Mouse (Mus musculus): ENCODE measurements around the gene Uck1.

Uck1 gene

DNA sequence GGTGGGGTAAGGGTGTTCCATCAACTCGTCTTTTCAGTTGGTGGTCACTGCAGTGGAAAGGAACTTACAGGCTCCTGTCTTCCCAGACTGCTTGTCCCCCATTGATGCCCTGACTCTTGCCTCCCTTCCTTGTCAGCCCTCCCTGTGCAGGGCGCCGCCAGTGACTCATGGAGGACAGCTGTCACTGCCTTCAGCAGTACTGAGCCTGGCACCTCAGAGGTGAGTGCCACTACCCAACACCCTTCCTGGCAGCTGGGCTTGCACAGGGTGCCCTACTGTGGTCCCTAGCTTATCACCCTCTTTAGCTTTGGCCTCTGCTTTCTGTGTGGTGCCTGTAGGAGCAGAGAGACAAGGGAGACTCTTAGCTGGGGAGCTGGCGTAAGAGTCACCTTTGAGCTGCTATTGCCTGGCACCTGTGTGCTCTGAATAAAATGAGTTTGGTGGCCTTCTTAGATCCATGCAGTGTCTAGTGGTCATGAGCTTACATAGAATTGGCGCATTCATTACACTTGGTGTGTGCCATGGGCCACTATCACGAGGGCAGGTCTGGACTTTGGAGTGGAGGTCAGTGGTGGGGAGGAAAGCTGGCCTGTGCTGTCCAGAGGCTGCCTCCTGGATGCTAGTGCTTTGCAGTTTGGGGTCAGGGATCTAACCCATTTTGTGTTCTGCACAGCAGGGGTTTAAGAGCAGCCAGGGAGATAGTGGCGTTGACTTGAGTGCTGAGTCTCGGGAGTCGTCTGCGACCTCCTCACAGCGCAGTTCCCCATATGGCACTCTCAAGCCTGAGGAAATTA, 41.2 kb downstream of the Uck1 start:
- peaks cover 100% of the 10 kb centered on the region for H3K36me3 ChIP-seq (ENCODE audit: insufficient read depth, low read length)
- H3K27me3 ChIP-seq (ENCODE audit: insufficient read depth, low read length): no peaks in the 10 kb centered on the region
- H3K4me3 ChIP-seq (replicated peaks; ENCODE audit: low read length): peak overlapping the region; percentile 43
- no peak for TF ChIP-seq POU5F1 (IDR thresholded peaks at IDR 0.05; ENCODE audit: borderline replicate concordance, low read length)
- H3K4me1 ChIP-seq (replicated peaks; ENCODE audit: low read depth, low read length): peaks cover 68% of the 10 kb centered on the region
- no peaks in the 10 kb centered on the region for H3K9me3 ChIP-seq (ENCODE audit: low read length)

DNA sequence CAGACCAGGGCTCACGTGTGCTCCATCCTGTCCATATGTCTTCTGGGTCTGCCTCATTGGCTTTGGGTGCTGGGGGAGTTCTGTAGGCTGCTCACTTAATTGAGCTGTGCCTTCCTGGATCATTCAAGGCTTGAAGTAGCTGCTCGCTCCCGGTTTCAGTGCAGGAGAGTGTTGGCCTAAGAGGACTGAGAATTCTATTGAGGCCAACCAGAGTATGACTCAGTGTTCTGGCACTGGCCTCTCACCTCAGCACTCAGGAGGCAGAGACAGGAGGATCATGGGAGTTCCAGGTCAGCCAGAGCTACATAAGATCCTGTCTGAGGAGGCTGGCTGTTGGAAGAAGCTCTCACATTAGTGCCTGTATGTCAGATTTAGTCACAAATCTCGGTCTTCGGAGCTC, 41.8 kb downstream of the Uck1 start:
- Histone ChIP-seq H3K4me3 (replicated peaks; ENCODE audit: low read length) (no peak overlapping the region), H3K36me3 (ENCODE audit: insufficient read depth, low read length) (peaks cover 100% of the 10 kb centered on the region), H3K27me3 (ENCODE audit: insufficient read depth, low read length) (no peaks in the 10 kb centered on the region), H3K4me1 (replicated peaks; ENCODE audit: low read depth, low read length) (peaks cover 75% of the 10 kb centered on the region), H3K9me3 (ENCODE audit: low read length) (no peaks in the 10 kb centered on the region)
- TF ChIP-seq CTCF (conservative IDR thresholded peaks at IDR 0.05; ENCODE audit: low read length) (no peak), NANOG (IDR thresholded peaks at IDR 0.05; ENCODE audit: borderline replicate concordance, low read length) (no peak), POU5F1 (IDR thresholded peaks at IDR 0.05; ENCODE audit: borderline replicate concordance, low read length) (no peak)

DNA sequence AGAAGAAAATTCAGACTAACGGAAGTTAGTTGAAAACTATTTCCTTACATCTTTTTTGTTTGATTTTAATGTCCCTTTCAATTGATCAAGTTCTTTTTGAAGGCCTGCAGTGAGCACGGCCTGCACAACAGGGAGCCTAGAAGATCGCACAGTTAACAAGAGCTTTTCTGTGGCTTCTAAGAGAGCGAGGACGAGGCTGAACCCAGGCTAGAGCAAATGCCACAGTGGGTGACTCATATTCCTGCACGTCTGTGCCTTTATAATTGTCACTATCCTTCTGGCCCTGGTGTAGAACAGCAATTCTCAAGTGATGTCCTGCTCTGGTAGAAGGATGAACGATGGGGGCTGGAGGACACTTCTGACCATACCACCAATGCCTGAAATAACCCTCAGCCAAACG, 42.3 kb downstream of the Uck1 start:
- Histone ChIP-seq H3K4me1 (replicated peaks; ENCODE audit: low read depth, low read length) (peaks cover 79% of the 10 kb centered on the region), H3K36me3 (ENCODE audit: insufficient read depth, low read length) (peaks cover 100% of the 10 kb centered on the region), H3K4me3 (replicated peaks; ENCODE audit: low read length) (no peak overlapping the region), H3K27me3 (ENCODE audit: insufficient read depth, low read length) (no peaks in the 10 kb centered on the region), H3K9me3 (ENCODE audit: low read length) (no peaks in the 10 kb centered on the region)
- TF ChIP-seq NANOG (IDR thresholded peaks at IDR 0.05; ENCODE audit: borderline replicate concordance, low read length) (no peak), POU5F1 (IDR thresholded peaks at IDR 0.05; ENCODE audit: borderline replicate concordance, low read length) (no peak)

DNA sequence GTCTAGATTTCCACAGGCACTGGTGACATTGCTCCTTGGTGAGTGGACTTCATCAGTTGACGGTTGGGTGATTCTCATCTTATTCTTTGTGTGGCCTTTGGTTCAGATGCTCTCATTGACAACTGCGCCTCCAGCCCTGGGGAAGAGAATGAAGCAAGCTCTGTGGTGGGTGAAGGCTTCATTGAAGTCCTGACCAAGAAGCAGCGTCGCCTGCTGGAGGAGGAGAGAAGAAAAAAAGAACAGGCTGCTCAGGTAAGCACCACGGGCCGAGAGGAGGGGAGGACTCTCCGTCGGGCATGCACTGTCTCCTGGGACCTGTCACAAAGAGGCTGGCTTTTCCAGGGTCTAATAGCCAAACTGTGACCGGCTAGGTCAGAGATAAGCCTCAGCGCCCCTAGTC, 43.5 kb downstream of the Uck1 start:
- Histone ChIP-seq H3K9me3 (ENCODE audit: low read length) (no peaks in the 10 kb centered on the region), H3K4me1 (replicated peaks; ENCODE audit: low read depth, low read length) (peaks cover 91% of the 10 kb centered on the region), H3K4me3 (replicated peaks; ENCODE audit: low read length) (no peak overlapping the region), H3K36me3 (ENCODE audit: insufficient read depth, low read length) (peaks cover 100% of the 10 kb centered on the region), H3K27me3 (ENCODE audit: insufficient read depth, low read length) (no peaks in the 10 kb centered on the region)
- no peak for TF ChIP-seq CTCF (conservative IDR thresholded peaks at IDR 0.05; ENCODE audit: low read length)
- no peak for TF ChIP-seq POU5F1 (IDR thresholded peaks at IDR 0.05; ENCODE audit: borderline replicate concordance, low read length)
- TF ChIP-seq NANOG (IDR thresholded peaks at IDR 0.05; ENCODE audit: borderline replicate concordance, low read length): no peak

DNA sequence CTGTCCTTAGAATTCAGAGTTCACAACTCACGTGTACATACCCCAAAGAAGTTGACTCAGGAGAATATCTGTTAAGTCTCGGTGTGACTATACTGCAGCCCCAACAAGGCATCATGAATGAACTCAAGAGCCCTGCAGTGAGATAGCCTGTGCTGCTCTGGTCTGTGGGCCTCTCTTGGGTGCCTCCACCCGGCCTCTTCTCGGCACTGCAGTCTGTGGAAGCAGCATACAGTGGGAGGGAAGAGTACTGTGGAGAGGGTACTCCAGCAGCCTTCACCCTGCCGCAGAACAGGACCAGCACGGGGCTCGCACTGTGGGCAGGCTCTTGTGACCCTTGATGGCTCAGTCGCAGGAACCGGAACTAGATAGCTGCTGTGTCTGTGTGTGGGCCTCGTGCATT, 44.4 kb downstream of the Uck1 start:
- Histone ChIP-seq H3K4me1 (replicated peaks; ENCODE audit: low read depth, low read length) (peaks cover 89% of the 10 kb centered on the region), H3K36me3 (ENCODE audit: insufficient read depth, low read length) (peaks cover 100% of the 10 kb centered on the region), H3K27me3 (ENCODE audit: insufficient read depth, low read length) (no peaks in the 10 kb centered on the region), H3K4me3 (replicated peaks; ENCODE audit: low read length) (no peak overlapping the region), H3K9me3 (ENCODE audit: low read length) (no peaks in the 10 kb centered on the region)
- no peak for TF ChIP-seq POU5F1 (IDR thresholded peaks at IDR 0.05; ENCODE audit: borderline replicate concordance, low read length)
- TF ChIP-seq NANOG (IDR thresholded peaks at IDR 0.05; ENCODE audit: borderline replicate concordance, low read length): no peak
- TF ChIP-seq CTCF (conservative IDR thresholded peaks at IDR 0.05; ENCODE audit: low read length): no peak

DNA sequence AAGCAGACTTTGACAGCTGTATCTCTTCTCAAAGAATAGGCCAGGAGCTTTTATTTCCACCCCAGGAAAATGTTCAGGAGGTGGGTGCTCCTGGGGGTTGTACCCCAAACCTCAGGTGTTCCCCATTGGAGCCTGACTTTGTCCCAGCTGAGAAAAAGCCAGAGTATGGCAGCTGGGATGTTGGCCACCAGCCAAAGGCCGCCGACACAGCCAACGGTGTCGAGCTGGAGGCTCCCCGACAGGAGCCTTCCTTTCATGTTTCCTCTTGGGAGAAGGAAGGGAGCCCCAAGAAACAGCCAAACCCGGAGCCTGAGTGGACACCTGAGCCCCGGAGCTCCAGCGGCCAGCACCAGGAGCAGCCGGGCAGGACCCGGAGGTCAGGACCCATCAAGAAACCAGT, 47.0 kb downstream of the Uck1 start:
- Histone ChIP-seq H3K36me3 (ENCODE audit: insufficient read depth, low read length) (peaks cover 100% of the 10 kb centered on the region), H3K4me1 (replicated peaks; ENCODE audit: low read depth, low read length) (peaks cover 63% of the 10 kb centered on the region), H3K27me3 (ENCODE audit: insufficient read depth, low read length) (no peaks in the 10 kb centered on the region), H3K9me3 (ENCODE audit: low read length) (no peaks in the 10 kb centered on the region), H3K4me3 (replicated peaks; ENCODE audit: low read length) (peak overlapping the region; percentile 58)
- TF ChIP-seq NANOG (IDR thresholded peaks at IDR 0.05; ENCODE audit: borderline replicate concordance, low read length) (no peak), CTCF (conservative IDR thresholded peaks at IDR 0.05; ENCODE audit: low read length) (no peak), POU5F1 (IDR thresholded peaks at IDR 0.05; ENCODE audit: borderline replicate concordance, low read length) (no peak)

DNA sequence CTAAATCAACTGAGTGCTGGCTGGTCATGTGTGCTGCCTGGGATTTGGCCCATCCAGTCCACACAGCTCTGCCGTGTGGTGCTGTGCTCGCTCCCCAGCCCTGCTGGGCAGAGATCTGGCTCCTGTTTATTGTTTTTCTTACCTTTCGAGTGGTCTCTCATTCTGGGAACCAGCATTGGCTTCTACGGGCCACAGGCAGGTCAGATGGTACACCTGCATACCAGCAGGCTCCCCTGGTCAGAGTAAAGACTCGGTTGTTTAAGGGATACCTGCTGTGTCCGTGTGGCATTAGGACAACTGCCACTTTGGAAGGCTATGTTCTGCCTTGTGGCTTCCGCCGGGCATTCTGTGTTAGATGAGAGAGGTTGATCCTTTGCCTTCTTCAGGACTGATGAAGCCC, 48.3 kb downstream of the Uck1 start:
- Histone ChIP-seq H3K36me3 (ENCODE audit: insufficient read depth, low read length) (peaks cover 100% of the 10 kb centered on the region), H3K27me3 (ENCODE audit: insufficient read depth, low read length) (no peaks in the 10 kb centered on the region), H3K9me3 (ENCODE audit: low read length) (no peaks in the 10 kb centered on the region), H3K4me1 (replicated peaks; ENCODE audit: low read depth, low read length) (peaks cover 60% of the 10 kb centered on the region), H3K4me3 (replicated peaks; ENCODE audit: low read length) (no peak overlapping the region)
- TF ChIP-seq POU5F1 (IDR thresholded peaks at IDR 0.05; ENCODE audit: borderline replicate concordance, low read length) (no peak), CTCF (conservative IDR thresholded peaks at IDR 0.05; ENCODE audit: low read length) (no peak)

DNA sequence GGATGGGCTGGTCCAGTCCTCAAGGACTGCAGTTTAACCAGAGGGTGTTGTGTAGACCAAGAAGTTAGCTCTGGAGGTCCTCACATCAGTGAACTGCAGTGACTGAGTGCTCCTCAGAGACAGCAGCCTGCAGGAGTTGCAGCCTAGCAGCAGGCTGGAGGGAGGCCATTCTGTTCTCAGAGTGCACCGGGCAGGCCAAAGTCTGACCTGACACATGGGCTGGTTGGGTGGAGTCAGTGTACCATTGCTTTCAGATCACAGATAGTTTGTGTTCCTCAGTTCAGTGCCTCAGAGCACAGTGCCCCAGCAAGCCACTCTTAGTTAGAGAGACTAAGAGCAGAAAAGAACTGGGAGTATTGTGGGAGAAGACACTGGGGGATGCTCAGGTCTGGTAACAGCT, 52.3 kb downstream of the Uck1 start:
- Histone ChIP-seq H3K4me3 (replicated peaks; ENCODE audit: low read length) (no peak overlapping the region), H3K36me3 (ENCODE audit: insufficient read depth, low read length) (peaks cover 100% of the 10 kb centered on the region), H3K9me3 (ENCODE audit: low read length) (no peaks in the 10 kb centered on the region), H3K27me3 (ENCODE audit: insufficient read depth, low read length) (no peaks in the 10 kb centered on the region), H3K4me1 (replicated peaks; ENCODE audit: low read depth, low read length) (peaks cover 35% of the 10 kb centered on the region)
- no peak for TF ChIP-seq CTCF (conservative IDR thresholded peaks at IDR 0.05; ENCODE audit: low read length)
- no peak for TF ChIP-seq NANOG (IDR thresholded peaks at IDR 0.05; ENCODE audit: borderline replicate concordance, low read length)
- no peak for TF ChIP-seq POU5F1 (IDR thresholded peaks at IDR 0.05; ENCODE audit: borderline replicate concordance, low read length)
